ENCODE assay signal across 8 mouse cellular contexts in the genomic region with DNA sequence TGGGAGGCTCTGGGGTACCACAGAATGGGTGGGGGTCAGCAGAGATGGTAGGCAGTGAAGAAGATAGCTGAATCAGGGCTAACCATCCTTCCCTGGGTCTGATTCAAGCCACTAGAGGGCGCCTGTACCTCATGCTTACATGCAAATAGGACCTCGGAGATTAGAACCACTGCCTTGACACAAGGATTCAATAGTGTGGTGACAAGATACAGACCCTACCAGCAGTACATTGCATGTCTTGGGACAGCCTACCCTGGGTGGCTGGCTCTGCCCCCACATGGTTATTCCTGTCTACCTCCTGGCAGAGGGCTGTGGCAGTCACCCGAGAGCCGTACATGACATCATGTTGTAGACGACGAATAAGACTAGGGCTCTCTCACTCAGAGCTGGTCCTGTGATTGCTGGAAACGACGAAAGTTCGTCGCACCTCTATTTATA. TPM values are rescaled to one million over a fixed set of nuclear protein-coding genes. Genes with fewer than 3 reads are reported as not detected.
DNase-seq lines count a peak whose midpoint lies in the region; ATAC-seq and TF ChIP-seq lines count a peak whose summit lies in the region.

No protein-coding gene starts in this region.

- no peaks in the 10 kb centered on the region for H3K27me3 ChIP-seq in testis, adult 2 months (ENCODE audit: control insufficient read depth, insufficient read depth, low read length)

- peak; percentile 85 for ATAC-seq in megakaryocyte progenitor cell, adult 5-6 weeks (replicated peaks; ENCODE audit: poor library complexity)

- TF ChIP-seq POLR2A in testis, adult 2 months (IDR thresholded peaks at IDR 0.05; ENCODE audit: control insufficient read depth, low read depth, low read length), result no peak

- H3K27ac ChIP-seq in testis, adult 2 months (ENCODE audit: control insufficient read depth, insufficient read depth, low read depth, low read length), result no peak overlapping the region

- no peak overlapping the region for H3K4me3 ChIP-seq in testis, adult 2 months (ENCODE audit: control insufficient read depth, low read depth, low read length)

- H3K36me3 ChIP-seq in testis, adult 2 months (ENCODE audit: control insufficient read depth, insufficient read depth, low read length), result no peaks in the 10 kb centered on the region

- TF ChIP-seq CTCF in testis, adult 2 months (IDR thresholded peaks at IDR 0.05; ENCODE audit: control insufficient read depth, insufficient read depth, insufficient replicate concordance, low read depth, low read length), result peak; percentile 39; the same call in 1 of the 2 replicates

- intact Hi-C loops in gastrocnemius, postnatal 14 days (cut with DNase I; ENCODE audit: low total_unique reads), result loop anchor here (5.0 kb wide), 1 partner anchor 145 kb away; no protein-coding TSS in a partner anchor

- H3K4me1 ChIP-seq in testis, adult 2 months (ENCODE audit: control insufficient read depth, insufficient read depth, low read length), result no peaks in the 10 kb centered on the region

- DNase-seq in testis, postnatal 14 days (ENCODE audit: low spot score), result no peak
- DNase-seq in embryo, embryonic 10.5 days (ENCODE audit: low spot score), result peak; percentile 83
- peak; percentile 60 for DNase-seq in gastrocnemius, postnatal 14 days
- DNase-seq in induced T-regulatory cell, adult 2 months (ENCODE audit: low read depth), result peak; percentile 81
- peak; percentile 29 to 54 for DNase-seq in left cerebral cortex, adult 8-10 months (ENCODE audit: low spot score in 2 of 2)
- DNase-seq in right cerebral cortex, postnatal 36 days (ENCODE audit: low spot score in 2 of 2), result peak; percentile 55 to 68

RNA-seq across cellular contexts. Expression of a gene that starts 30.6 kb away (rescaled TPM):
- polyA plus RNA-seq in testis, adult 2 months (2012; rRNA removed), result 21.4 and 29.8 TPM in 2 replicates
- 10 to 100 TPM; 21.6 to 21.7 TPM for total RNA-seq in gastrocnemius, postnatal 14 days (2021)
- total RNA-seq in left cerebral cortex, adult 8-10 months (2022), result 100 to 1,000 TPM in 2 of 4 experiments, 10 to 100 TPM in 2; 93.0 to 104 (median 99.0) TPM
- 51.5 and 57.9 TPM in 2 replicates for total RNA-seq in megakaryocyte progenitor cell, adult 5-6 weeks (2015)
- total RNA-seq in megakaryocyte progenitor cell, adult 5-6 weeks (2017), result 55.1 and 64.4 TPM in 2 replicates

RNA-seq across cellular contexts. Expression of a gene that starts 49.1 kb away (rescaled TPM):
- 9.4 and 11.0 TPM in 2 replicates for polyA plus RNA-seq in testis, adult 2 months (2012; rRNA removed)
- 10 to 100 TPM; 40.8 to 46.7 TPM for total RNA-seq in gastrocnemius, postnatal 14 days (2021)
- total RNA-seq in left cerebral cortex, adult 8-10 months (2022), result 10 to 100 TPM; 66.8 to 72.4 (median 68.4) TPM
- total RNA-seq in megakaryocyte progenitor cell, adult 5-6 weeks (2015), result 20.3 and 20.8 TPM in 2 replicates
- total RNA-seq in megakaryocyte progenitor cell, adult 5-6 weeks (2017), result 20.0 and 27.5 TPM in 2 replicates

RNA-seq across cellular contexts. Expression of a gene that starts 49.2 kb away (rescaled TPM):
- 40.2 and 46.0 TPM in 2 replicates for polyA plus RNA-seq in testis, adult 2 months (2012; rRNA removed)
- 1 to 10 TPM; 4.7 to 8.6 TPM for total RNA-seq in gastrocnemius, postnatal 14 days (2021)
- total RNA-seq in left cerebral cortex, adult 8-10 months (2022), result 10 to 100 TPM; 21.1 to 26.4 (median 24.0) TPM
- total RNA-seq in megakaryocyte progenitor cell, adult 5-6 weeks (2015), result 12.9 and 15.6 TPM in 2 replicates
- 9.7 and 13.8 TPM in 2 replicates for total RNA-seq in megakaryocyte progenitor cell, adult 5-6 weeks (2017)
